Mouse (Mus musculus): ENCODE data around the gene Svip.

The Svip gene

GRCm38 (mm10) chr7:51962219-51962952, 43.4 kb downstream of the Svip start:
- in situ Hi-C loops (cut with MboI, MseI): no loop called here

GRCm38 (mm10) chr7:51960698-51961374, 45.0 kb downstream of the Svip start:
- in situ Hi-C loops (cut with MboI, MseI): no loop called here

GRCm38 (mm10) chr7:51957766-51958165, 48.1 kb downstream of the Svip start:
- in situ Hi-C loops (cut with MboI, MseI): no loop called here

GRCm38 (mm10) chr7:51955424-51956041, 50.3 kb downstream of the Svip start:
- in situ Hi-C loops (cut with MboI, MseI): no loop called here

Data from T-helper 17 cell (primary cell).